Mouse (Mus musculus): Measurements from ENCODE around the gene Klhl22. TPM values are rescaled to one million over a fixed set of nuclear protein-coding genes. Genes with fewer than 3 reads are reported as not detected.

Gene Klhl22
- polyA plus RNA-seq, 1 experiment = 72.7 TPM

DNA sequence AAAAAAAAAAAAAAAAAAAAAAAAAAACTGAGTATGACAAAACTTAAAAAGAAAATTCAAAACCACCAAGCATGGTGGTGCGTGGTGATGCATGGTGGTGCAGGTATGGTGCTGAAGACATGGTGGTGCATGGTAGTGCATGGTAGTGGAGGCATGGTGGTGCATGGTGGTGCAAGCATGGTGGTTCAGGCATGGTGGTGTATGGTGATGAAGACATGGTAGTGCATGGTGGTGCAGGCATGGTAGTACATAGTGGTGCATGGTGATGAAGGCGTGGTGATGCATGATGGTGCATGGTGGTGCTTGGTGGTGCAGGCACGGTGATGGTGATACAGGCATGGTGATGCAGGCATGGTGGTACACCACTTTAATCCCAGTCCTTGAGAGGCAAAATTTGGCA lies 35.0 kb upstream of the Klhl22 start:
- no peak overlapping the region for H3K4me3 ChIP-seq (ENCODE audit: control insufficient read depth, insufficient read depth, low read length)
- no peaks in the 10 kb centered on the region for H3K36me3 ChIP-seq (ENCODE audit: control insufficient read depth, insufficient read depth, low read length)
- no peaks in the 10 kb centered on the region for H3K27me3 ChIP-seq (ENCODE audit: control insufficient read depth, insufficient read depth, low read length)
- no peak for DNase-seq
- H3K4me1 ChIP-seq (replicated peaks; ENCODE audit: control insufficient read depth, insufficient read depth, low read length) = peaks cover 10% of the 10 kb centered on the region
- TF ChIP-seq CTCF (IDR thresholded peaks at IDR 0.05; ENCODE audit: borderline replicate concordance, control insufficient read depth, extremely low read depth, insufficient read depth, low read length, poor library complexity) (no peak), POLR2A (IDR thresholded peaks at IDR 0.05; ENCODE audit: control insufficient read depth, extremely low read depth, insufficient read depth, low read length, poor library complexity) (no peak)
- no peak overlapping the region for H3K27ac ChIP-seq (ENCODE audit: control insufficient read depth, insufficient read depth, low read length)
- 92% methylated on average over 3 of the region's 3 CpGs for WGBS

DNA sequence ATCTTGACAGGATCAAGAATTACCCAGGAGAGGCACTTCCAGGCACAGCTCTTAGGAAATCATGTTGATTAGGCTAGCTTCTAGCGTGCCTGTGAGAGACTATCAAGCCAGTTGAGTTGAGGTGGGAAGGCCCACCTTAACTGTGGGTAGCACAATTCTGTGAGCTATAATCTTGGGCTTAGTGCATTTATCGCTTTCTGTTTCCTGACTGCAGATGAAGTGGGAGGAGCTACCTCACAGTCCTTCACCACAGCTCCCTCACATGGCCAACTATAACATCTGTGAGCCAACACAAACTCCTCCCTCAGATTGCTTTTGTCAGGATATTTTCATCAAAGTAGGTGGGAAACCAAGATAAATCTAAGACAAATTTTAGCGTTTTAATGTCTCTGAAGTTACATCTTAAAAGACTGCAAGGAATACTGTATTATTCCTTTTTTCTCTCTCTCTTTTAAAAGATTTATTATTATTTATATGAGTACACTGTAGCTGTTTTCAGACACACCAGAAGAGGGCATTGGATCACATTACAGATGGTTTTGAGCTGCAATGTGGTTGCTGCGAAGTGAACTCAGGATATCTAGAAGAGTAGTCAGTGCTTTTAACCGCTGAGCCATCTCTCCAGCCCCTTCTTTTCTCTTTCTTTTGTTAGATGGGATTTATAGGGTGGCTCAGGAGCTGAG lies 32.1 kb upstream of the Klhl22 start:
- Histone ChIP-seq H3K27me3 (ENCODE audit: control insufficient read depth, insufficient read depth, low read length) (no peaks in the 10 kb centered on the region; the same call in 1 of the 2 replicates), H3K4me1 (replicated peaks; ENCODE audit: control insufficient read depth, insufficient read depth, low read length) (no peaks in the 10 kb centered on the region), H3K4me3 (ENCODE audit: control insufficient read depth, insufficient read depth, low read length) (no peak overlapping the region), H3K27ac (ENCODE audit: control insufficient read depth, insufficient read depth, low read length) (no peak overlapping the region), H3K36me3 (ENCODE audit: control insufficient read depth, insufficient read depth, low read length) (no peaks in the 10 kb centered on the region)
- DNase-seq = peak; percentile 75
- WGBS = 19% methylated on average over 5 of the region's 5 CpGs
- no peak for TF ChIP-seq CTCF (IDR thresholded peaks at IDR 0.05; ENCODE audit: borderline replicate concordance, control insufficient read depth, extremely low read depth, insufficient read depth, low read length, poor library complexity)

DNA sequence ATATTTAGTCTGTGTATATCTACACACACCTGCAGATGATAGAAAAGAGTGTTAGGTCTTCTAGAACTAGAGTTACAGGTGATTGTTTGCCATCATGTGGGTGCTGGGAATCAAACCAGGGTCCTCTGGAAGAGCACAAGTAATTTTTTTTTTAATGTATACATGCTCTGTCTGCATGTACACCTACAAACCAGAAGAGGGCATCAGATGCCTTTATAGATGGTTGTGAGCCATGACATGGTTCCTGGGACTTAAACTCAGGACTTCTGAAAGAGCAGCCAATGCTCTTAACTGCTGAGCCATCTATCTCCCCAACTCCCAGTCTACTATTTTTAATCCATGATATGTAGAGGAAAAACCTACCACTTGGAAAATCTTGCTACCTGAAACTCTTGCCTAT lies 29.4 kb upstream of the Klhl22 start:
- Histone ChIP-seq H3K27me3 (ENCODE audit: control insufficient read depth, insufficient read depth, low read length) (no peaks in the 10 kb centered on the region; the same call in 1 of the 2 replicates), H3K27ac (ENCODE audit: control insufficient read depth, insufficient read depth, low read length) (no peak overlapping the region), H3K4me1 (replicated peaks; ENCODE audit: control insufficient read depth, insufficient read depth, low read length) (no peaks in the 10 kb centered on the region), H3K4me3 (ENCODE audit: control insufficient read depth, insufficient read depth, low read length) (no peak overlapping the region), H3K36me3 (ENCODE audit: control insufficient read depth, insufficient read depth, low read length) (no peaks in the 10 kb centered on the region)
- no peak for TF ChIP-seq CTCF (IDR thresholded peaks at IDR 0.05; ENCODE audit: borderline replicate concordance, control insufficient read depth, extremely low read depth, insufficient read depth, low read length, poor library complexity)
- TF ChIP-seq POLR2A (IDR thresholded peaks at IDR 0.05; ENCODE audit: control insufficient read depth, extremely low read depth, insufficient read depth, low read length, poor library complexity) = no peak
- DNase-seq = no peak

DNA sequence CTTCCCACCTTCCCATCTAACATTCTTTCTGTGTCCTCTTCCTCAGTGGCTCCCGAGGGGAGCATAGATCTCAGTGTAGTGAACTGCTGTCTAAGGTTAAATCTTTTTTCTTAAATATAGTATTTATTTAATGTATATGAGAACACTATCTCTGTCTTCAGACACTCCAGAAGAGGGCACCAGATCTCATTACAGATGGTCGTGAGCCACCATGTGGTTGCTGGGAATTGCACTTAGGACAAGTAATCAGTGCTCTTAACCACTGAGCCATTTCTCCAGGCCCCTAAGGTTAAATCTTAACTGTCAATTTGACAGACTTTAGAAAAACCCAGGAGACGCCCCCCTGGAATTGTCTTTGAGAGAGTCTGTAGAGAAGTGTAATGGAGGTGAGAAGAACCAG lies 27.4 kb upstream of the Klhl22 start:
- WGBS = 47% methylated on average over 3 of the region's 3 CpGs
- Histone ChIP-seq H3K27ac (ENCODE audit: control insufficient read depth, insufficient read depth, low read length) (no peak overlapping the region), H3K4me1 (replicated peaks; ENCODE audit: control insufficient read depth, insufficient read depth, low read length) (no peaks in the 10 kb centered on the region), H3K4me3 (ENCODE audit: control insufficient read depth, insufficient read depth, low read length) (no peak overlapping the region), H3K36me3 (ENCODE audit: control insufficient read depth, insufficient read depth, low read length) (no peaks in the 10 kb centered on the region), H3K27me3 (ENCODE audit: control insufficient read depth, insufficient read depth, low read length) (peaks cover 2% of the 10 kb centered on the region; the same call in 1 of the 2 replicates)
- TF ChIP-seq CTCF (IDR thresholded peaks at IDR 0.05; ENCODE audit: borderline replicate concordance, control insufficient read depth, extremely low read depth, insufficient read depth, low read length, poor library complexity) (no peak), POLR2A (IDR thresholded peaks at IDR 0.05; ENCODE audit: control insufficient read depth, extremely low read depth, insufficient read depth, low read length, poor library complexity) (no peak)
- DNase-seq = no peak

DNA sequence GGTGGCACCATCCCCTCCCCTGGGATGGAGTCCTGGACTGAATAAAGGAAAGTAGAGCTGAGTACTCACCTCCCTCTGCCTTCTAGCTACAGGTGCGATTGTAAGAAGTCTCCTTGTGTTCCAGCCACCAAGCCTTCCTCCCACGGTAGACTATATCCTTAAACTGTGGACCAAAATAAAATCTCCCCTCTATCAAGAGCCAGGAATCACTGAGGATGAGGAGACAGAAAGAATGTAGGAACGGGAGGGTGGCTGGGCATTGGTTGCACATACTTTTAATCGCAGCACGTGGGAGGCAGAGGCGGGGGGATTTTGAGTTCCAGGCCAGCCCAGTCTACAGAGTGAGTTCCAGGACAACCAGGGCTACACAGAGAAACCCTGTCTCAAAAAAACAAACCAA lies 27.0 kb upstream of the Klhl22 start:
- H3K4me1 ChIP-seq (replicated peaks; ENCODE audit: control insufficient read depth, insufficient read depth, low read length) = no peaks in the 10 kb centered on the region
- TF ChIP-seq CTCF (IDR thresholded peaks at IDR 0.05; ENCODE audit: borderline replicate concordance, control insufficient read depth, extremely low read depth, insufficient read depth, low read length, poor library complexity) = no peak
- TF ChIP-seq POLR2A (IDR thresholded peaks at IDR 0.05; ENCODE audit: control insufficient read depth, extremely low read depth, insufficient read depth, low read length, poor library complexity) = no peak
- H3K27ac ChIP-seq (ENCODE audit: control insufficient read depth, insufficient read depth, low read length) = no peak overlapping the region
- H3K36me3 ChIP-seq (ENCODE audit: control insufficient read depth, insufficient read depth, low read length) = no peaks in the 10 kb centered on the region
- H3K27me3 ChIP-seq (ENCODE audit: control insufficient read depth, insufficient read depth, low read length) = peaks cover 2% of the 10 kb centered on the region; the same call in 1 of the 2 replicates
- WGBS = 77% methylated on average over 6 of the region's 6 CpGs
- H3K4me3 ChIP-seq (ENCODE audit: control insufficient read depth, insufficient read depth, low read length) = no peak overlapping the region
- no peak for DNase-seq

DNA sequence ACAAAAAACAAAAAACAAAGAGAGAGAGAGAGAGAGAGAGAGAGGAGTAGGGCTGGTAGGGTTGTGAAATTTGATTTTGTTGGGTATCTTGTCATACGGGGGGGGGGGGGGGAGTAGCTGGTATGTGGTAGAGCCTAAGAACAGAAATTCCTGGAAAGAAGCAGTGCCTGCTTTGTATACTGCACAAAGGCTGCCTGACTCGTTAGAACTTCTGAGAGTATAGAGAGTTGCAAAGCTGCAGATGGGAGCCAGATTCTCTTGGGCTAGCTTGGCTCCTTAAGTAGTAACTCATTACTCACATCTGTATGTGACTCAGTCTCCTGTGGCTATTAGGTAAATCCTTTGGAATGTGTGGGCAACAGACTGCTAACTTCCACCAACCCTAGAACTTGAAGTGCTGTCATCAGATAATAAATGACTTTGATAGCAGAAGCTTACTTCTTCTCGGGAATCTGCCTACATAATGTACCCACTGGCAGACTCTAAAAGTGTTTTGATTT lies 26.5 kb upstream of the Klhl22 start, which contains the start of gene Med15:
Gene Med15, minus strand, starts transcription at position 51 of the 500 bp plus-strand sequence.
- Histone ChIP-seq H3K4me1 (replicated peaks; ENCODE audit: control insufficient read depth, insufficient read depth, low read length) (no peaks in the 10 kb centered on the region), H3K27ac (ENCODE audit: control insufficient read depth, insufficient read depth, low read length) (no peak within 1 kb of the TSS), H3K4me3 (ENCODE audit: control insufficient read depth, insufficient read depth, low read length) (no peak within 1 kb of the TSS), H3K27me3 (ENCODE audit: control insufficient read depth, insufficient read depth, low read length) (peaks cover 2% of the 10 kb centered on the region; the same call in 1 of the 2 replicates), H3K36me3 (ENCODE audit: control insufficient read depth, insufficient read depth, low read length) (no peaks in the 10 kb centered on the region)
- WGBS = 49% methylated on average over 3 of the region's 3 CpGs
- TF ChIP-seq CTCF (IDR thresholded peaks at IDR 0.05; ENCODE audit: borderline replicate concordance, control insufficient read depth, extremely low read depth, insufficient read depth, low read length, poor library complexity) (no peak), POLR2A (IDR thresholded peaks at IDR 0.05; ENCODE audit: control insufficient read depth, extremely low read depth, insufficient read depth, low read length, poor library complexity) (no peak)
- no peak for DNase-seq

All from thymus, adult 2 months (tissue).